Mouse (Mus musculus) regulatory T cell (primary cell): ENCODE results near the gene Tmem60.

Experiments used
- in situ Hi-C: fragments of 300-600 bp; cut with MboI, MseI; formaldehyde crosslinking; loops from one replicate; pipeline ENCODE4 v1.15.1; 2025; ENCODE audit warnings: high pct_unique_total_duplicates

Gene Tmem60

DNA sequence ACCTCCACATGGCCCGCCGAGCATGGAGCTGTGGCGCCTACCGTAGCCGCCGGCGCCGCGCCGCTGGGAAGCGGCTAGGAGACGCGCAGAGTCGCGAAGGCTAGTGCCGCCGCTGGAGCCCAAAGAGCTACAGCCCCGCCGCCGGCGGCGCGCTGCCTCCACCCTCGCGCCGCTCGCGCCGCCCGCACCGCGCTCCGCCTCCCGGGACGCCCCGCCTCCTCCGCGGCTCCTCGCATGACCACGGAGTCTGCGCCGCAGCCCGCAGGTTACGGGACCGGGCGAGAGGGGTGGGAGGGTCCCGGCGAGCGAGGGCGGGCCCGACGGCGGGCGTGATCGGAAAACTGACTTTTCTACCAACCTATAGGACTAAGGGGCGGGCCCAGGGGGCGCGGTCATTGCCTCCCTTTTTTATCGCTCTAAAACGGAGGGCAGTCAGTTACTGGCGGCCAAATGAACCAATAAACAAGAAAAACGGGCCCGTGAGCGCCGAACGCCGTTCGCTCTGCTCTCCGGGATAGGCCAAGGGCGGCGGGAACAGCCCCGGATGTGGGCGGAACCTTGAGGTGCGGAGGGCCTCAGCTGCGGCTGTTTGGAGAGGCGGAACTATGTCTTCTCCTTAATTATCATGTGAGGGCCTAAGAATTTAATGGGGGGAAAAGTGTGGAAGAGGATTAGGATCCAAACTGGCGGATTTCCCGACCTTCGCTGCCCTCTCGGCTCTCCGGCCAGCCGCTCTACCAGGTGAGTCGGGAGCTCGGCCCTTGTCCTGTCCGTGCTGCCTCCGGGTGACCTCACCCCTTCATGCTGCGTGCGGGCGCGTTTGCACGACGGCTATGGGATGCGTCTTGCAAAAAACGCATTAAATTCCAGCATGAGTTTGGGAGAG lies at the start of gene Tmem60, which contains the start of gene Phtf2:
Tmem60 (plus strand) TSS at position 277 of the 886 bp plus-strand sequence.
Phtf2 (minus strand) TSS at position 210 of the 886 bp plus-strand sequence.
- in situ Hi-C loops, result no loop called here

- in situ Hi-C loops, result no loop called here
These were observed 47.6 kb upstream of the Tmem60 start for GRCm38 (mm10) chr5:20834399-20834798.

DNA sequence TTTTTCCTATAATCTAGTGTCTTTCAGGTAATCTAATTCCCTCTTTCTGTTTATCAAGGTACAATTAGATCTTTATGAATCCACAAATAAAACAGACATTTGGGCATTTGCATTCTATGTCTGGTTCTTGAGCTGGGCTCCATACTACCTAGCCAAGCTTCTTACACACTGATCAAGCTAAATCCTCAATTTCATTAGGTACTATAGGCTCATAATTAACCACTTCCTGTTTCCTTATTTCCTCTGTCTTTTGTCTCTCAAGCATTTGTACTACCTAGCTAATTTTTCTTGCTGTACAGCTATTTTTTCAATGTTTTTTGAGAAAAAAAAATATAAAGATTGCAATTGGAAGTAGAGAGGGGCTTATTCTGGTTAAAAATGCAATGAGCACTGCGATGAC lies 44.9 kb upstream of the Tmem60 start:
- in situ Hi-C loops, result no loop called here

- in situ Hi-C loops, result no loop called here
These were observed 38.6 kb upstream of the Tmem60 start for GRCm38 (mm10) chr5:20843405-20843804.

- in situ Hi-C loops, result no loop called here
These were observed 38.2 kb upstream of the Tmem60 start for GRCm38 (mm10) chr5:20843816-20844215.

DNA sequence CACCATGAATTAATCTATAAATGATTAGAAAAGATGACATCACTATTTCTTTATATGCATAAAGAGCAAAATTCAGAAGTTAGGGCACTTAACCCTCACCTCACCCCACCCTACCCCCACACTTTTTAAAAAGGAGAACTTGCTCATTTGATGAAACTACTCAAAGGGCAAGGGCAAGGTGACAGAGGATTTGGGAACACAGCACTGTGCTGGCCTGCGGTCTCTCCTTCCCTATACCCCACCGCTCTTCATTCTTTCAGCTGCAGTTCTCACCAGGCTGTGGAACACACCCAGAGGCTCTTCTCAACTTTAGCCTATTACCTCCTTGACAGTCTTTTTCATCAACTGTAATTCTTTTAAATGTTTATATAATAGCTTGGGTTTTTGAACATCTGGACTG lies 35.0 kb upstream of the Tmem60 start:
- in situ Hi-C loops, result no loop called here

- in situ Hi-C loops, result no loop called here
These were observed 26.9 kb upstream of the Tmem60 start for GRCm38 (mm10) chr5:20855066-20855465.

DNA sequence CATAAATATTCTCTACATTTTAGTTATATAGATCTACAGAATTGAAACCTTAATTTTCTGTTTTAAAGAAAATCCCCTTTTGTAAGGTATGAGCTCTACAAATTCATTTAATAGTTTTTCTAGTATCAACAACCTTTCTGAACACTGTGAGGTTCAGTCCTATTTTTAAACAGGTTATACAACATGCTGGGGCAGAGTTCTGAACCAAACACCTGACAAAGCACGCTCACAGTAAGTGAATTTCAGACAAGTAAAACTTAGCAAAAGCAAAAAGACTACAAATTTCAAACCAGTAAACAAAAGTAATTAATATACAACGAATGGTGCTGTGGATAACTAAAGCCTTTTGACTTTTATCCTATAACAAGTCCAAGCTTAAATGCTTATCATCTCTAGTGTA lies 23.6 kb upstream of the Tmem60 start:
- in situ Hi-C loops, result no loop called here

DNA sequence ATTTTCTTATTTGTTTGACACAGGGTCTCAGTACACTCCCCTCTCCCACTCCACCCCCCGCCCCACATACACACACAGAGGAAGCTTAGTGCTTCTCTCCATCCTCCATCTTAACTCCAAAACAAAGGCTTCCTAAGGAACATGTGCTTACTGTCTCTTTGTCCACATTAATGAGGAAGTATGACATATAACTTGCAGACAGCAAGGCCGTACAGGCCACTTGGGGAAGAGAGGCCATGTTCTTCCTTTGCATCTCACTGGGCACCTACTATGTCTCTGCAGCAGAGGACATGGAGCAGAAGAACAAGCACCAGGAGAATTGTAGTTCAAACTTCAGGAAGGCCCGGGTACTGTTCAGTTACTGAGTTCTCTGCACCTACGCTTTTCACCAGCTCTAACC lies 21.4 kb upstream of the Tmem60 start:
- in situ Hi-C loops, result no loop called here

DNA sequence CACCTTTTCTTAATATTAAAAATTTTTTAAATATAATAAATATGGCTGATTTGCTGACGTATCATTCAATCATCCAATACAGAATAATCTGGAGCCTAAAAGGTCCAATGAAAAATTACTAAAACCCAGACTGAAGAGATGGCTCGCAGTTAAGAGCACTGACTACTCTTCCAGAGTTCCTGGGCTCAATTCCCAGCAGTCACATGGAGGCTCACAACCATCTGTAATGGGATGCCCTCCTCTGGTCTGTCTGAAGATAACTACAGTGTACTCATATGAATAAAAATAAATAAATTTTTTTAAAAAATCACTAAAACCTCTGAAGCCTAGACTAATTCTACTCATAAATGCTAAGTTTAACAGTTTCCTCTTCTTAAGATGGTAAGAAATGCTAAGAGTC lies 20.1 kb upstream of the Tmem60 start:
- in situ Hi-C loops, result no loop called here

DNA sequence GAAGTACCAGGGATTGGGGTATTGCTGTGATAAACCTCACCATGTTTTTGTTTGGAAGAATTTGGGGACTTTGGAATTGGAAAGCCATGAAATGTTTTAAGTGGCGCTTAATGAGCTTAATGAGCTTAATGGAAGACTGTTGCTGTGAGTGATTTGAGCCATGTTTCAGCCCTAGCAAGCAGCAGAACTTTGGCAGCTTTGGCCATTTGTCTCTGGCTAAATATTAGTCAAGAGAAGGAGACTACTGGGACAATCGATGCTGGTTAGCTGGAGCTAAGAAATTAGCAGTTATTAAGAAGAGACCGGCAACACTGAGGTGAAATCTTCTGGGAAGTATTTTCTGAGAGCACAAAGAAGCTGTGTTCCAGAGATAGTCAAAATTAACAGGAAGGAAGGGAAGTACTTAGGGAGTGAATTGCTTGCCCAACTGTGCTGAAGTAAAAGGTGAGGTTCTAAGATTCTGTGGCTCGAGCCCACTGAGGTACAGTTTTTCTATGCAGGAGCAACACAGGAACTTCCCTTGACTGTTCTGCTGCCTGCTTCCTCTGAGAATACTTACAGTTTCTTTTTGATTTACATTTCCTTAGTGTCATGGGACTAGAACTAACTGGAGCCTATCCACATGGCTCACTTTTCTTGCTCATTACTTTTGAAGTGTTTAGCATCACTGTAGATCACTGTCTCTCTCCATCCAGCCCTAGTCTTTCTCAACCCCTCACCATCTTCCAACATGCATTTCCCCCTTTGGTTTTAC lies 17.6 kb upstream of the Tmem60 start:
- in situ Hi-C loops, result no loop called here

DNA sequence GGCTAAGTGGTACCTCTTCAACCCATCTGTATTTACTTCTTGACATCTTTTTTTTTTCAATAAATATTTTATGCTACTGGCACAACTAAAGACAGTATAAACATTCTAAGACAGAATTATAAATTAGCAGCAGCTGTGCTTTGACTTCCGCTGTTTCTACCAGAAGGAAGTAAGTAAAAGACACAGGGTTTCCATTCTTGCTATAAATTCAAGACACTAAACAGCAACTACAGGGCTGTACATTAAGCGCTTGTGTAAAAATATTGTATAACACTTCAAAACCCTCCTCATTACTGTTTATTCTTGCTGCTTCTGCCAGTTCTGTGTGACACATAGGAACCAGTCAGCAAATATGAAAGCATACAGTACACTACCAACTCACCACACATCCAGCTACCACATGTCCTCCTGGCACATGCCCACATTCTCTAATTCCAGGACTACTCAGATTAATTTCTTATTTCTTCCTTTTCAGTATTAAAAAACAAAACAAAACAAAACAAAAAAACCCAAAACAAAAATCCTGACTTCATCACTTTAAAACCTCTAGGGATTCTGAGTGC lies 16.7 kb upstream of the Tmem60 start:
- in situ Hi-C loops, result no loop called here

DNA sequence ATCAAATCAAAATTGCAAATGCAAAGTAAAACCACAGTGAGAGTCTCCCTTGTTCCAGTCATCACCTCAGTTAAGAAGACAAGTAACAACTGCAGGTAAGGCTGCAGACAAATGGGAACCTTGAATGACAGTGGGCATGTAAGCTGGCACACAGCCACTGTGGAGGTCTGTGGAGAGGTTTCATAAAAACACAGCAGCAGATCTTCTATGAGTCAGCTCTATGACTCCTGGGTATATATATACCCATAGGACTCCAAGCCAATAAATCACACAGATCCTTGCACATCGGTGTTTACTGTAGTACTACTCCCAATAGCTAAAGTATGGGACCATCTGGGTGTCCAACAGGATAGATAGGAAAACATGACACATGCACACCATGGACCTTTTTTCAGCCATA lies 8.8 kb upstream of the Tmem60 start:
- in situ Hi-C loops, result no loop called here

- in situ Hi-C loops, result no loop called here
These were observed 5.0 kb upstream of the Tmem60 start for GRCm38 (mm10) chr5:20876934-20877426.

DNA sequence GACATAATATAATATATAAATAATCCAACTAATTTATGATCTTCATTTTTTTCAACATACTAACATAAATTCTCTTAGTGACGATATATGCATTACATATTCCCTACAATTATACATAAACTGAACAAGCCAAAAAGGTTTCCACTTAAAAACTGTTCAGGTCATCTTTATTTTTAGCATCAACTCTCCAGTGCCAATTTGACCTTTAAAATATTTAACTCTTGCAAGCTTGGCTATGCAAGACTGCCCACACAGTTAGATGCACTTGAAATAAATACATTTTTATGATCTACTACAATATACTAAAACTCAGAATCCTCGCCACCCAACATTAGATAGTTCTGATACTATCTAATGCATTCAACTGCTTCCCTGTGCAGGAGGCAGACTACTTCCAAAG lies 1.6 kb upstream of the Tmem60 start:
- in situ Hi-C loops, result no loop called here

GRCm38 (mm10) chr5:20880797-20881775 lies 905 bp upstream of the Tmem60 start:
- in situ Hi-C loops, result no loop called here

GRCm38 (mm10) chr5:20884036-20884620 lies 2.1 kb downstream of the Tmem60 start:
- in situ Hi-C loops, result no loop called here

GRCm38 (mm10) chr5:20897446-20898167 lies 15.6 kb downstream of the Tmem60 start:
- in situ Hi-C loops, result no loop called here

DNA sequence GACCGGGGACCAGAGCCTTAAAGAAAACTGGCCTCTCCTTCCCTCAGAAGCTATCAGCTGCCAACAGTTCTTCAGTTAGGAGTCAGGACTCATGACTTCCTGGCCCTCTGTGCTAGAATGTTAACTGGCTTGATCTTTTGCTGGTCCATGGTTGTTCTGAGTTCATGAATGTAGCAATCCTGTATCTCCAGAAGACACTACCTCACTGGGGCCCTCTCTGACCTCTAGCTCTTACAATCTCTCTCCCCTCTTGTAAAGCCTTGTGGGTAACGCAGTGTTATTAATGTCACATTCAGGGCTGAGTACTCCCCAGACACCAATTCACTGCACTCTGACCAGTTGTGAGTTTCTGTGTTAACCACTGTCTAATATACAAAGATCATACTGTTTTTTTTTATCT lies 22.7 kb downstream of the Tmem60 start:
- in situ Hi-C loops, result no loop called here

DNA sequence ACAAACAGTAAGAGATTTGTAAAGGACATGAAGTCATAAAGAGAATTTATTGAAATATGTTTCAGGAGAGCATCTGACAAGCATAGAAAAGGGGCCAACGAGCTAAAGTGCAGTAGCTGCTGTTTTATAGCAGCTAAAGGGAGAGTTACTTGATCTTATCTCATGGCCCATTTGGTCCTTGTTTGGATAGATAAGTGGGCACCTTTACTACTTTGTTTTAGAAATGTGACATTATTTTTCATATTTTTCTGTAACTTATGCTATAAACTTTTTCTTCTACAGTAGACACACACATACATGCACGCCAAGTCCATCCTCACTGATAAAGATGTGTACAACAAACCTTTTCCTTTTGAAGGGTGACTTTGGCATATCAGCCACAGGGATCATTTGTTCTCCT lies 23.4 kb downstream of the Tmem60 start:
- in situ Hi-C loops, result no loop called here
